30 mouse cellular contexts compared by ENCODE assay signal in genomic region chr9:15096161-15096560, GRCm38 (mm10). TPM values are rescaled to one million over a fixed set of nuclear protein-coding genes. Genes with fewer than 3 reads are reported as not detected.
DNase-seq lines count a peak whose midpoint lies in the region; ATAC-seq and TF ChIP-seq lines count a peak whose summit lies in the region.
"Had no signal": no experiment of that assay in that cellular context is flagged by ENCODE, and none has a peak within 500 bp of the region (broad histone marks: within the 10 kb centered on the region; RNA-seq: fewer than 3 reads in every experiment).

No protein-coding gene starts in this region.

- peak; percentile 23 for TF ChIP-seq CTCF in stomach, postnatal 0 days (IDR thresholded peaks at IDR 0.05; ENCODE audit: low read depth)
- TF ChIP-seq CTCF in hindbrain, postnatal 0 days (IDR thresholded peaks at IDR 0.05; ENCODE audit: low read depth), result no peak

- no peak for ATAC-seq in stomach, postnatal 0 days (ENCODE audit: low FRiP score, low TSS enrichment)
- no peak for ATAC-seq in hindbrain, postnatal 0 days
- ATAC-seq: forebrain, embryonic 14.5 days; forebrain, postnatal 0 days; inflammation-experienced regulatory T-cells, adult 6 months had no signal

- no peak overlapping the region for H3K27ac ChIP-seq in stomach, postnatal 0 days (replicated peaks)
- H3K27ac ChIP-seq in hindbrain, postnatal 0 days, result no peak overlapping the region
- H3K27ac ChIP-seq: embryonic facial prominence, embryonic 12.5 days; embryonic facial prominence, embryonic 15.5 days; gastrocnemius, adult 2 months; hindbrain, embryonic 12.5 days; hindbrain, embryonic 15.5 days had no signal

- DNase-seq in 416B (ENCODE audit: low read depth), result peak; percentile 11
- peak; percentile 12 for DNase-seq in A20 (ENCODE audit: low read depth, low spot score)
- peak; percentile 29 for DNase-seq in induced T-regulatory cell, adult 2 months (ENCODE audit: low read depth)
- DNase-seq in stomach, postnatal 0 days (ENCODE audit: low spot score), result no peak
- DNase-seq in hindbrain, postnatal 0 days (ENCODE audit: low spot score), result no peak
- no peak for DNase-seq in layer of hippocampus, adult 18-20 months (ENCODE audit: low spot score in 2 of 2)
- DNase-seq: adrenal gland, adult 2 months; adrenal gland, postnatal 14 days; B cell, adult 2 months; cerebellum, adult 11 months; cerebellum, adult 2 months; cerebellum, adult 9-11 months; cerebellum, postnatal 25 days; forebrain, postnatal 0 days; gastrocnemius, adult 2 months; gastrocnemius, postnatal 14 days; heart, adult 11 months had no signal

- H3K4me2 ChIP-seq in stomach, postnatal 0 days (replicated peaks; ENCODE audit: low read depth), result no peak overlapping the region
- H3K4me2 ChIP-seq in hindbrain, postnatal 0 days (ENCODE audit: low read depth, low read length), result no peak overlapping the region
- H3K4me2 ChIP-seq: embryonic facial prominence, embryonic 12.5 days; embryonic facial prominence, embryonic 15.5 days; heart, embryonic 11.5 days; hindbrain, embryonic 12.5 days; hindbrain, embryonic 15.5 days had no signal

- TF ChIP-seq EP300 in stomach, postnatal 0 days (optimal IDR thresholded peaks at IDR 0.05), result no peak

- no peaks in the 10 kb centered on the region for H3K9me3 ChIP-seq in stomach, postnatal 0 days (ENCODE audit: control insufficient read depth, low read length)
- H3K9me3 ChIP-seq in hindbrain, postnatal 0 days (ENCODE audit: low read length), result no peaks in the 10 kb centered on the region
- H3K9me3 ChIP-seq: embryonic facial prominence, embryonic 12.5 days; embryonic facial prominence, embryonic 15.5 days; G1E; hindbrain, embryonic 12.5 days; hindbrain, embryonic 15.5 days had no signal

- 85% methylated on average over 1 of the region's 1 CpGs for WGBS in stomach, postnatal 0 days
- WGBS in hindbrain, postnatal 0 days, result 92% methylated on average over 1 of the region's 1 CpGs

- no peaks in the 10 kb centered on the region for H3K27me3 ChIP-seq in stomach, postnatal 0 days (ENCODE audit: control insufficient read depth, insufficient read depth, low read length)
- H3K27me3 ChIP-seq in hindbrain, postnatal 0 days (ENCODE audit: insufficient read depth, low read length), result no peaks in the 10 kb centered on the region
- H3K27me3 ChIP-seq: CH12.LX; embryonic facial prominence, embryonic 12.5 days; embryonic facial prominence, embryonic 15.5 days; hindbrain, embryonic 12.5 days; hindbrain, embryonic 15.5 days had no signal

- H3K4me1 ChIP-seq in stomach, postnatal 0 days (replicated peaks; ENCODE audit: control insufficient read depth, insufficient read depth), result no peaks in the 10 kb centered on the region
- H3K4me1 ChIP-seq in hindbrain, postnatal 0 days (ENCODE audit: insufficient read depth, low read length), result no peaks in the 10 kb centered on the region
- H3K4me1 ChIP-seq: embryonic facial prominence, embryonic 12.5 days; embryonic facial prominence, embryonic 15.5 days; hindbrain, embryonic 12.5 days; hindbrain, embryonic 15.5 days had no signal

- no peak overlapping the region for H3K9ac ChIP-seq in stomach, postnatal 0 days (ENCODE audit: low read length)
- no peak overlapping the region for H3K9ac ChIP-seq in hindbrain, postnatal 0 days (replicated peaks; ENCODE audit: low read length)
- H3K9ac ChIP-seq: embryonic facial prominence, embryonic 12.5 days; embryonic facial prominence, embryonic 15.5 days; forebrain, postnatal 0 days; hindbrain, embryonic 12.5 days; hindbrain, embryonic 15.5 days had no signal

- H3K36me3 ChIP-seq in stomach, postnatal 0 days (ENCODE audit: control insufficient read depth, insufficient read depth, low read length), result no peaks in the 10 kb centered on the region
- H3K36me3 ChIP-seq in hindbrain, postnatal 0 days (ENCODE audit: insufficient read depth, low read length), result no peaks in the 10 kb centered on the region
- H3K36me3 ChIP-seq: embryonic facial prominence, embryonic 12.5 days; embryonic facial prominence, embryonic 15.5 days; G1E; hindbrain, embryonic 12.5 days; hindbrain, embryonic 15.5 days had no signal

- no peak overlapping the region for H3K4me3 ChIP-seq in stomach, postnatal 0 days (ENCODE audit: low read depth, low read length)
- no peak overlapping the region for H3K4me3 ChIP-seq in hindbrain, postnatal 0 days (ENCODE audit: low read length)
- H3K4me3 ChIP-seq: embryonic facial prominence, embryonic 12.5 days; embryonic facial prominence, embryonic 15.5 days; gastrocnemius, adult 2 months; hindbrain, embryonic 12.5 days; hindbrain, embryonic 15.5 days had no signal

RNA-seq across cellular contexts. Expression of gene Hephl1, which starts 15.7 kb away (rescaled TPM):
- polyA plus RNA-seq in stomach, postnatal 0 days (2015; fragmentation: Nextera tagmentation; extraction: Ambion mirVana), result not detected in 2 replicates
- total RNA-seq in hindbrain, postnatal 0 days (2014; rRNA removed), result 0.21 TPM in 1 of 2 replicates, not detected in the other
- not detected in 2 replicates for polyA plus RNA-seq in hindbrain, postnatal 0 days (2015; fragmentation: Nextera tagmentation; extraction: Ambion mirVana)
- not detected for total RNA-seq in layer of hippocampus, adult 18-20 months (2021)
- total RNA-seq: CH12.LX; common myeloid progenitor, adult 5-6 weeks; forebrain, postnatal 0 days; hematopoietic stem cell, adult 5-6 weeks had no signal
- polyA plus RNA-seq: cerebellum, adult 2 months; embryonic facial prominence, embryonic 12.5 days; forebrain, embryonic 11.5 days; forebrain, embryonic 14.5 days; forebrain, postnatal 0 days; G1E; heart, embryonic 11.5 days; heart, embryonic 14.5 days; hindbrain, embryonic 12.5 days; hindbrain, embryonic 15.5 days; inflammation-experienced regulatory T-cells, adult 6 months had no signal

RNA-seq across cellular contexts. Expression of gene Panx1, which starts 50.9 kb away (rescaled TPM):
- 27.8 and 28.1 TPM in 2 replicates for polyA plus RNA-seq in stomach, postnatal 0 days (2015; fragmentation: Nextera tagmentation; extraction: Ambion mirVana)
- total RNA-seq in hindbrain, postnatal 0 days (2014; rRNA removed), result 95.0 and 120 TPM in 2 replicates
- 115 and 120 TPM in 2 replicates for polyA plus RNA-seq in hindbrain, postnatal 0 days (2015; fragmentation: Nextera tagmentation; extraction: Ambion mirVana)
- 10 to 100 TPM; 26.3 to 27.0 TPM for total RNA-seq in layer of hippocampus, adult 18-20 months (2021)
- polyA plus RNA-seq: G1E had no signal

Comparison
In these comparisons a context has a peak if more than half of its experiments do, and no peak if none do; other contexts are left out.
1. DNase-seq: peak in 416B (single experiment), A20 (single experiment) and induced T-regulatory cell, adult 2 months (single experiment); none in stomach, postnatal 0 days (single experiment), hindbrain, postnatal 0 days (single experiment) and layer of hippocampus, adult 18-20 months (0 of 2).